Mouse (Mus musculus): ENCODE data around the gene Hmga1.

Hmga1 gene

GRCm38 (mm10) chr17:27591826-27592564 lies 35.7 kb downstream of the Hmga1 start:
- DNase-seq: no peak

DNA sequence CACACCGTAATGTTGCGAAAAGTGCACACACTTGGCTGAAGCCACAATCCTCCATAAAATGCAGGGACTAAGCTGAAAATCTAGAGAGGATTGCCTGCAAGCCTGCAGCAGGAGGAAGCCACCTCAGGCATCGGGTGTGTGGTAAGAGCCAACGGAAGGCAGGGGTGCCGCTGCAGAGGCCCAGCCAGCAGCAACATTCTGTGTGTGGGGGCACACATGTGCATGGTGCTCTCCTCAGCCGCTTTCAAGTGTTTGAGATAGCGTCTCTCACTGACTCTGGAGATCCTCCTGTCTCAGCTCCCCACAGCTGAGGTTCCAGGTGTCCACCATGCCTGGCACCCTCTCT lies 36.2 kb downstream of the Hmga1 start:
- no peak for DNase-seq

DNA sequence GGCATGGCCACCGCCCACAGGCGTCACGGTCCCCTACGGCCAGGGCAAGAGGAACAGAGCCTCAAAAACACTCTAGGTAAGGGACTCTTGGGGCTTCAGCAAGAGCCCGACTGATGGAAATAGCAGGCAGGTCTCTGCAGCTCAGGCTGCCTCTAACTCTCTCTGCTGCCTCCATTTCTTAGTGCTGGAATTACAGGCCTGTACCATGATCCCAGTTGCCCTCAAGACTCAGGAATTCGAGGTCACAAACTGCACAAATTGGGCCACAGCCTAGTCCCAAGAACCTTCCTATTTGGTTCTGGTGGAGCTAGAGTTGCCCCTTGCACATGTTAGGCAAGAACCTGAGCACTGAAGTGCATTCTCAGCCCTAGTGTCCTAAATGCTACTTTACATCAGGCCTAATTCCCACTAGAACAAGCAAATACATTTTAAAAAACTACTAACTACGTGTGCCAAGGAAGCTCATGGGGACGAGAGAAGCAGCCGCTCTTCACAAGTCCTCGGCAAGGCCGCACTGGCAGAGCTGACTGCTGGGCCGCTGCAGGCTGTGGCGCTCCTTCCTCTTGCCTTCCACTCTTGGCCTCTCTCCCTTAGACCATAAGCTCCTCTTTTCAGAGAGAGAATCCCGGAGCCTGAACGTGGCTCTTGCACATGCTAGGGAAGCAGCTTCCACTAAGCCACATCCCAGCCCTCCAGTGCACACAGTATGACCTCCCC lies 39.5 kb downstream of the Hmga1 start:
- DNase-seq: no peak

GRCm38 (mm10) chr17:27596376-27597190 lies 40.3 kb downstream of the Hmga1 start:
- no peak for DNase-seq

DNA sequence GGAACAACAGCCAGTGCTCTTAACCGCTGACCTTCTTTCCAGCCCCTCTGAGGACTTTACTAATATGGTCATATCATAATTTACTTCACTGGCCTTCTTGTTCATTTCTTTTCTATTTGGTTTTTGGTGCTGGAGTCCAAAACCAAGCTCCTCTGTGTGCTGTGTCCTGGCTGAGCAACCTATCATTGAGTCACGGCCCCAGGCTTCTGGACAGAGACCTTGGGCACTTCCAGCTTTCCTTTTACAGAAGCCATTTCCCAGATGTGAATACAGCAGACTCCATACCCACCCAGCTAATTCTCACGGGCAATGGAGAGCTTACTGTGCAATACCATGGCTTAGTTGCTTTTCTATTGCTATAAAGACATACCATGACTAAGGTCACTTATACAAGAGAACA lies 44.0 kb downstream of the Hmga1 start:
- no peak for DNase-seq

GRCm38 (mm10) chr17:27600869-27601268 lies 44.6 kb downstream of the Hmga1 start:
- DNase-seq: peak; percentile 74 to 75

DNA sequence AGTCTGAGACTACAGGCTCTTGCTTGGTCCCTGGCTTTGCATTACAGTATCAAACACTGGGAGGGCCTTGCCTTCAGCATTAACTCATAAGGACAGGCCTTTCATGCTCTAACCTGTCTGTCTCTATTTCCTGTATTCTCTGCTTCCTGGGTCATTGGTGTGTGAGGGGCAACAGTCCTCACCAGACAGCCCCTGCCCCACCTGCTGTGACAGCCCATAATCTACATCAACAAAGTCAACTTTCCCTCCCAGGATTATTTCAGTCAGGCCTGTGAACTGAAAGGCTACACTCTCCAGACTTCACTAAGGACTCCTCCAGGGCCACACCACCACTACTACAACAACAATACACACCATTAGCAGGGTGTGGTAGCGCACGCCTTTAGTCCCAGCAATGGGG lies 46.7 kb downstream of the Hmga1 start:
- DNase-seq: no peak

DNA sequence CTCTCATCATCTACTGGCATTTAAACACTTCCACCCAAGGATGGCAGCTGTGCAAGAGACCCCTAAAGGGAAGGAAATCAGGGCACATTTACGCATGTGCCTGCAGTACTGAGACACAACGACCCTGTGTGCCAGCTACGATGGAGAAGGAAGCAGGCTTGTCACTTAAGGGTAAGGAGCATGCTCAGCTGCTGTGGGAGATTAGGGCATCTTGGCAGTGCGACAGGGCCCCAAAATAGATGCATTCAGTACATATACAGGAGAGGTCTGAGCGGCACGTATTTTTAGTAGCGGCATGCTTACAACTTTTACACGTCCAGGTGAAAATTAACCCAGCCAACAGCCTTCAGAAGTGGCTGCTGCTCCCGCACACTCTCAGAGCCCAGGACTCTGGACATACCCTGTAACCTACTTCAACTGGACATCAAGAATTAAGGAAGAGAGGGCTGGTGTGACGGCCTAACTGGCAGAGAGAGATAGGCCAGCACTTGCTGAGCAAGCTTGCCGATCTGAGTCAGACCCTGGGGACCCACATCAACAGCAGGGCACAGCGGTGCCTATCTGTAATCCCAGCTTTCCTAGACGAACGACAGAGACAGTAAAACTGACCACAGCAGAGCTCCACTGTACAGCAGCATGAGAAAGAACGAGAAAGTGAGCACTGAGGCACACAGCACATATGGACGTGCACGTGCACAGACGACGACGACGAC lies 47.4 kb downstream of the Hmga1 start:
- DNase-seq: peak; percentile 51 to 61

- DNase-seq: no peak
These were observed 53.3 kb downstream of the Hmga1 start for GRCm38 (mm10) chr17:27609576-27609975.

DNA sequence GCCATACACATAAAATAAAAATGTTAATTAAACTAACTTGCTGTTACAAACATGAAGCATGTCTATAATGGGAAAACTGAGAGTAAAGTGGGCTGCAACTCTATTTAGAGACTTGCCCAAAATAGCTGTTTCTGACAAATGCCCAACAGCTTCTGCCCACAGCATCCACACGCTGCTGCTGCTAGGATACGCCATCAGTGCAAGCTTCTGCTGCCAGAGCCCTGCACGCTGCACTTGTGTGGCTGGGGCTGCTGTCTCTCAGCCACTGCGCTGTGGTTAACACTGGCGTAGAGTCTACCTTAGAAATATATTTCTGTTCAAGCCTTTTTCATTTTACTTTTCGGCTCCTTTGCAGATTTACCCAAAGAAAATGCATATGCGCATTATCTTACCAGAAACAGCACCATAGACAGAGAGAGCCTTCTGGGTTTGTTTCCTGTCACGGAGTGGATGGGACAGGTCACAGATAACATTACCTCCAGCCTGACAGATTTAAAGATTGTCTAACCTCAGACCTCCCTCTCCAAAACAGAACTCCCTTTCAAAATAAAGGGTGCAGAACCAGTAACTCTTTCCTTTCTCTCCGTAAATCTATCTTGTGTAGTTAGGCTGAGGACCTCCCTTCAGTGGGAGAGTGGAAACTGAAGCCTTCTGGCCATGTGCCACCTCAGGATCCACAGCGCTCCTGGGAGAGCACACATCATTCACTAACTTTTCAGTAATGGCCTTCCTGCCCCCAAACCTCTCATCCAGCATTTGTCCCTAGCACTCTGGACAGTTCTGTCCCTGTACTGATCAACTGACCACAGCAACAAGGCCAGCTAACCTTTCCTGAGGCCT lies 54.6 kb downstream of the Hmga1 start:
- DNase-seq: no peak

GRCm38 (mm10) chr17:27611519-27611884 lies 55.2 kb downstream of the Hmga1 start:
- no peak for DNase-seq

DNA sequence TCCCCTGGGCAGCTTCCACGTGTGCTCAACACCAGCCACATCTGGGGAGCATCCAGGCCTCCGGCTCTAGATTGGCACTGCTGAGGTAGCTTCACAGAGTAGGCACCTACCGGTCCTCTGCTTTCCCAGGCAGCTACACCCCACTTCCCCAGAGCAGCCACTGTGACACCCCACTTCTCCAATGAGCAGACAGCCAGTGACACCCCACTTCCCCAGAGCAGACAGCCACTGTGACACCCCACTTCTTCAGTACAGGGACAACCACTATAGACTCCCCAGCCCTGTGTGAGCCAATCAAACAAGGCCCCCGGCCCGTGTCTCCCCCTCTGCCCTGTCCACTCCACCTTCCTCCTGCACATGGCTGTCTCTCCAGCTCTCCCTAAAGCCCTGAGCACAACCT lies 55.7 kb downstream of the Hmga1 start:
- DNase-seq: no peak

DNA sequence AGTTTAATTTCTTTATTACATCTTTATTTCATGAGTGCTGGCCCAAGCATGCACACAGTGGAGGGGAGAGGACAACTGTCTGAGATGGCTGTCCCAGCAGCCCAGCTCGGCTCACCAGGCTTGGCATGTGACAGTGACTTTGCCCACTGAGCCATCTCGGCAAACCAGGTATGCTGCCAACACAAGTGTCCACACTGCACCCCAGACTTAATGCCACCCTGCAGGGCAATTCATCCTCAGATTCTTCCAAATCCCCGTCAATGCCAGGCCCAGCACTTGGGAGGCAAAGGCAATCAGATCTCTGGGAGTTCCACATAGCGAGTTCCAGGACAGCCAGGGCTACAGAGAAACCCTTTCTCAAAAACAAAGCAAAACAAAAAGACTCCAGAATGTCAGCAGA lies 56.7 kb downstream of the Hmga1 start:
- DNase-seq: peak in 1 of 2 experiments; percentile 42
